Mouse (Mus musculus) heart, adult 18-20 months (tissue): ENCODE results near the gene Oat. TPM values are rescaled to one million over a fixed set of nuclear protein-coding genes. Genes with fewer than 3 reads are reported as not detected.

Source experiments
- DNase-seq, 2 experiments: peaks; one replicate each; pipeline ENCODE4 v3.0.0; 2021 to 2022; ENCODE audit warnings: mixed read lengths in 1 of 2
- long read RNA-seq, 2 experiments: library from polyadenylated mRNA; stranded (forward); transcript quantifications; one replicate each; pipeline ENCODE4 v2.0.0; 2021
- total RNA-seq, 2 experiments: library from RNA; stranded (reverse); gene quantifications; 2 replicates each; pipeline ENCODE4 v1.2.3; 2021

Oat gene
- 100 to 1,000 TPM; 174 to 186 TPM for total RNA-seq
- long read RNA-seq, experiment 1, transcript Oat-201 (10 exons, 2,152 nt) = major isoform, 103 of 116 reads
- long read RNA-seq, experiment 1, partial matches to known transcripts = 12 of 116 reads
- long read RNA-seq, experiment 1, other reads (novel, unspliced or antisense) = 1 of 116 reads
- long read RNA-seq, experiment 2, transcript Oat-201 (10 exons, 2,152 nt) = major isoform, 59 of 64 reads
- long read RNA-seq, experiment 2, partial matches to known transcripts = 4 of 64 reads
- long read RNA-seq, experiment 2, other reads (novel, unspliced or antisense) = 1 of 64 reads

DNA sequence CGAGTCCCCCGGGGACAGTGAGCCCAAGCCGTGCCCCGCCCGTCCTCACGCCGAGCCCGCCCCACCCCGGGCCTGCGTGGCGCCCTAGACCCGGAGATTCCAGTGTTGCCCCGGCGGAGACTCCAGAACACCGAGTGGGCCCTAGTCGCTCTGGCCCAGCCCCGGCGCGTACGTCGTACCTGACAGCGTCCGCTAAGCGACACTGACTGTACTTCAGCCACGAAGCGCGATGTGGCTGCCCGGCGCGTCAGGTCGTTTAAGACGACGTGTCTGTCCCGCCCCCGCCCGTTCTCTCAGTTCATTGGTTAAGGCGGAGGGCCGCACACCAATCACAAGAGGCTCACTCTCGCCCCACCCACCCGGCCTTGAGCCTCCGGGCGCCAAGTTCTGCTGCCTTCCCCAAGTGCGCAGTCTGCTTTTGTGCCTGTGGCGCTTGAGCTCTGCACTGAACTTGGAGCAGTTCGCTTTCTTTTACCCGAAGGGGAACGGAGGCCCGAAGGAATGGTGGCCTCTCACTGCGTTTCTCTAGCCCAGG, at the start of gene Oat:
TSS of gene Oat (minus strand) at position 283 of the 535 bp plus-strand sequence.
- peak; percentile 95 to 97 for DNase-seq

DNA sequence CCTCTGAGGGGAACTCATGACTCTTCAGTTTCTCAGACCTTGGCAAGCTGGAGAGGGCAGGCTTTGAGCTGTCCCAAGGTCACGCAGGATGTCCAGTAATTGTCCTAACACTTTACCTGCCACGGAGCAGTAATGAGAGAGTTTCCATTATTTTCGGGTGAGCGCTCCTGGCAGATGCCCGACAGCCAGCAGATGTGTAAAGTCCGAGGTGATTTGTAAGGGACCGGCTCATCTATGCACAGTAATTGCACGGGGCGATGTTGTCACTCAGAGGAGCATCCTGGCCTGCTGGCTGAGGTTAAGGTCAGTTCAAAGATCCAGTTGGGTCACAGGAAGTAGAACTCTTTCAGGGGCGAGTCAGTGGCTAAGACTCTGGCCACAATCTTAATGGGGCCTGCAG, 48.0 kb upstream of the Oat start:
- DNase-seq = peak in 1 of 2 experiments; percentile 18

DNA sequence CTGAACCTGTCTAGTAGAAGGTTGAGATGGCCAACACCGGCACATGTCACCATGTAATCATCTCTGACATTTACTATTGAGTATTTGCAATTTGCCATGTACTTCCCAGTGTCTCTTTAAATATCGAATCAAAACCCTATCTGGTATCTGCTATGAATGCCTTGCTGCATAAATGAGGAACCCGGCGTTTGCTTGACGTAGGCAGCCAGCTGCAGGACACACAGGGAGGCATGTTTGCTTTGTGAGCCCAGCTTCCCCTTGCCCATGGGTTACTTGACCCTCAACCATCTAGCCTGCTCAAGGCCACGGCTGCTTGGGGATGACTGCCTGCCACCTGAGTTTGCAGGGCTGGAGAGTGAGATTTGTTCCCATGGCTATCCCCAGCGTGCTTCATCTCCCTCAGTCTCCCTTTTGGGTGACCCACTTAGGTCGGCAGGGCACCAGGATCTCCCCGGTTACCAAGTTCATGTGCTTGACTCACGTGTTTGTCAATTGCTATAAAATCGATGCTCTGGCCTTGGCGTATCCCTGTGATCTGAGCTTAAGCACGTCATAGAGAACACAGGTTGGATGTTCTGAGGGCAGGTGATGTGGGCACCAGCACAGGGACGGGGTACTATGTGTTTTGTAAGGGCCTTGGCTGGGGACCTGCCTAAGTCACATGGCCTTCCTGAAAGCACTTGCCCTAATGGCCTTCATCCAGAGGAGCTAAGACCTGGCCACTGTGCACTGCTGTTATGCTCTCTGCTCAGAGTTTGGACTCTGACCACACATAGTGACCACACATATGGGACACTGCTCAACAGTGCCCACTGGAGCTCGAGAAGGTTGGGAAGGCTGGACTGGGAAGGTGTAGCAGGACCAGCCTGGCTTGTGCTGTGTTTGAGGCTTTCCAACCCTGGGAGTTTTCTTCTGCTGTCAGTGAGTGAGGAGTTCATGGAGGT, 44.0 kb upstream of the Oat start:
- DNase-seq = peak in 1 of 2 experiments; percentile 22

- no peak for DNase-seq
Measured at GRCm38 (mm10) chr7:132619549-132619948, 43.4 kb upstream of the Oat start.

GRCm38 (mm10) chr7:132617021-132617564, 40.9 kb upstream of the Oat start:
- DNase-seq = no peak

- no peak for DNase-seq
Measured at GRCm38 (mm10) chr7:132616391-132616790, 40.2 kb upstream of the Oat start.

DNA sequence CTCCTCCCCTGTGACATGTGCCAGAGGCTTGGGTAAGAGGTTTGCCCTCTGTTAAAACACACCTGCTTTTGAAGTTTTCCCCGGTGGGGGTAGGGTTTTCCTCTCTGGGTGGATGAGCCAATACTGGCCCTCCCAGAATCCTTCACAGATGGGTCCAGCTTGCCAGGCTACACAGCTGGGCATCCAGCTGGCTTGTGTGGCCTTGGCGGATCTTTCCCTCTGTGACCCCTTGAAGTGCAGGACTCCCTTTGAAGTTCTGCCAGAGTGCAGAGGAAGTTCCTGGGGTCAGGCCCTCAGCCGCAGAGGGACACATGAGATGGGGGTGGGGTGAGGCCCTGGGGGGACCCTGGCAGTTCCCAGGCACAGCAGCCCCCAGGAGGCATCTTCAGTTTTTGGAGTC, 39.1 kb upstream of the Oat start:
- no peak for DNase-seq

DNA sequence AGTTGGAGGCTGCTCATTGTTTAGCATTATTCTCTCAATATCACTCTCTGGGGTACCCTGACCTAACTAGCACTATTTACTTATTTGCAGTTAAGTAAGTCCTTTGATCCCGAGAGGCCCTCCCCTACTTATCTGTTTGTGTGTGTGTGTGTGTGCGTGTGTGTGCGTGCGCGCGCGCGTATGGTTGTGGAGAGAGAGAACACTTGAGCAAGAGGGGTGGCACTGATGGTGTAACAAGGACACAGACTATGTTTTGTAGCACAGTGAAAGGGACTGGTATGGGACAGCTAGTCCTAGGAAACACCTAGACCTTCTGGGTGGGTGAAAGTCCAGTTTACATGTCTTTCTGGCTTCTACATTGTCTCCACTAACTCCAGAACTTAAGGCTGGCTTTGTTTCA, 35.3 kb upstream of the Oat start:
- DNase-seq = no peak

GRCm38 (mm10) chr7:132610468-132611318, 34.5 kb upstream of the Oat start, which contains the start of gene Lhpp:
TSS of gene Lhpp (plus strand) at chr7:132610638.
- DNase-seq = peak; percentile 87 to 88

DNA sequence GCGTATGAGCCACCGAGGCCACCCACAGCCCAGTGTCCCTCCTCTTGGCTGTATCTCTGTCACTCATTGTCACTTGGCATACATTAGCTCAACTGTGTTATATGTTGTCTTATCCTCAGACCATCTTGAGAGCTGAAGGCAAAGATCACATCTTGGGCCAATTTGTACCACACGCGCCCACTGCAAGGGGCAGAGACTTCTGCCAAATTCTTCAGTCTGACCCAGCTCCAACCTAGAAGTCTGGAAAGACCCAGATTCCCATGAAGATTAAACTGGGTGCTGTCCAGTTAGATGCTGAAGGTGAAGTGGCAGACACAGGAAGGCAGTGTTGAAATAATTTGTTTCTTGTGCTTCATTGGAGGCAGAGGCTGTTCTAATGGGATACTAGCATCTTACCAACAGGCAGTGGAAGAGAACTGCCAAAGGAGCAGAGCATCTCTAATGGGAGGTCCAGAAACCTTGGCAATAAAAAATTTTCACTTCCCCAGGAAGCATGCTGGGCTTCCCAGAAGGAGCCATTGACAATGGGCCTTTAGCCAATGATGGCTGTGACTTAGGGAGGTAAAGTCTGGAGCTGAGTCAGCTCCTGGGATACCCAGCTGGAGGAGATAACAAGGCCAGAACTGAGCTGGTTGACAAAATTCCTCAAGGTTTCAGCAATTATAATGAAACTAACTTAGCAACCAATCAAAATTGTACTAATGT, 32.3 kb upstream of the Oat start:
- no peak for DNase-seq

DNA sequence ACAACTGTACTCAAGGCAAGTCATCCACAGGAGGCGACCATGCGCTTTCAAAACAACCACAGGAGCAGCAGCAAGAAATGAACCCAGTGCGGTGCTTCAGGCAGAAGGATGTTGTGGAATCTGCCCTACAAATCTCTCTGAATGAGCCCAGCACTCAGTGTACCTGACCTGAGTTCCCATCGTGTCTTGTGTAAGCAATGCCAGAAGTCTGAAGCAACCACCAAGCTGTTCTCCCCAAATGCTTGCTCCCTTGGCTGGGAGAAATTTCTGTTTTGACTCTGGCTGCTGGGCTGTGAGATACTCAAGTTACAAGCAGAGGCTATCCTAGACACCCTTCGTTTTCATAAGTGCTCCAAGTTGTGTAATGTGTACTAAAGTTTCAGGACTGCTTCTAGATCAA, 29.5 kb upstream of the Oat start:
- DNase-seq = no peak

DNA sequence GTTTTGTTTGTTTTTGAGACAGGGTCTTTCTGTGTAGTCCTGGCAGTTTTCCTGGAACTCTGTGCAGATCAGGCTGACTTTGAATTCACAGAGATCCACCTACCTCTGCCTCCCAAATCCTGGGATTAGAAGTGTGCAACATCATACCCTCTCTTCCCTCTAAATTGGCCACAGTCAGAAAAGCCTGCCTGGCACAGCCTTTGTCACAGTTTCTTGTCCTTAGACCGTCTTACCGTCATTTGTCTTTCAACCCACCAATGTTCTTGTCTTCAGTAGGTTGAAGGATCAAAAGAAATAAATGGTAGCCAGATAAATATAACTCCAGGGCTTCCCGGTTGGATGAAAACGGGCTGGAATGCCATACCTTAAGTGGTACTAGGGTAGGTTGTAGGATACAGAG, 28.5 kb upstream of the Oat start:
- DNase-seq = no peak

GRCm38 (mm10) chr7:132600926-132601325, 24.7 kb upstream of the Oat start:
- DNase-seq = no peak

- no peak for DNase-seq
Measured at GRCm38 (mm10) chr7:132600026-132600425, 23.8 kb upstream of the Oat start.

DNA sequence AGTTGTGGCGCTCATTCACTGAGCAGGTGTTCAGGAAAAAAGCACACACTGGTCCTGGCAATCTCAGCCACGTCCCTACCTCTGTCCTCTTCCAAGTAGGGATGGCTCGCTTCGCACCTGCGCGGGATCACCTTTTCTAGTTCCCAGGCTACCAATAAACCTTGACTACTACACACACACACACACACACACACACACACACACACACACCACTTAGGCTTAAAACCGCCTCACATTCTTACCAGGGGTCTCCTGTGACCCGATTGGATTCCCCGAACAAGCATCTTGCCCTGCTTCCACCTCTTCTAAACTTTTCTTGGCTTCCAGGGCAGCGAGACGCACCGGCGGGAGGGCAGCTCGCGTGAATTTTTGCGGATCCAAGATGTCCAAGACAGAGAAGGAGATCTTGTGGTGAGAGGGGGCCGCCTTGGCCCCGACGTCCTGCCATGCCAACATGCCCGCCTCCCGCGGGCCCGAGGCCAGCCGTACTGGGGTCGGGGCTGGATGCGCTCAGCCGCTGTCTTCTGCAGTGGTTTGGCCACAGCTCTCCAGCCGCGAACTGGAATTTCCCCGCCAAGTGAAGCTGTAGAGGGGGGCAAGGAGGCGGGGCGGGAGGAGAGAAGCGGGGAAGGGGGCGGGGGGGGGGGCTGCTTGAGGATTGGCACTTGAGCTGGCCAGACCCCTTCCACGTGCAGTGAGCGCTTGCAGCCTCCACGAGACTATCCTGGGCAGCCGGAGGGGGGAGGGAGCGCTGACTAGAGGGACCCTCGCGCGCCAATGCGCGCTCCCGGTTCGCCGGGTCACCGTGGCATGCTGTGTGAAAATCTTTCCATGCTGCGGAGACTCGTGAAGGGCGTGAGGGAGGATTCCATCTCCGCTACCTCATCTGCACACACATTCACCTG, 23.1 kb upstream of the Oat start, which contains the start of gene Nkx1-2:
TSS of gene Nkx1-2 (minus strand) at position 567 of the 905 bp plus-strand sequence.
- no peak for DNase-seq

- DNase-seq = no peak
Measured at GRCm38 (mm10) chr7:132597251-132598041, 21.2 kb upstream of the Oat start.

GRCm38 (mm10) chr7:132596557-132597250, 20.5 kb upstream of the Oat start:
- DNase-seq = no peak

- no peak for DNase-seq
Measured at GRCm38 (mm10) chr7:132595787-132596186, 19.6 kb upstream of the Oat start.
